Mouse (Mus musculus) C2C12 (cell line): ENCODE results near the gene Gm27021. TPM values are rescaled to one million over a fixed set of nuclear protein-coding genes. Genes with fewer than 3 reads are reported as not detected.

Experiments used
- H3K27me3 ChIP-seq: one replicate; pipeline ENCODE4 v1.6.1; 2011; ENCODE audit not compliant: control insufficient read depth, insufficient read depth, insufficient read length
- H3K36me3 ChIP-seq: one replicate; pipeline ENCODE4 v1.6.1; 2011; ENCODE audit not compliant: control insufficient read depth, insufficient read depth
- H3K4me3 ChIP-seq: one replicate; pipeline ENCODE4 v1.5.1; 2011; ENCODE audit warnings: mild to moderate bottlenecking, control low read depth; ENCODE audit not compliant: poor library complexity, insufficient read depth, severe bottlenecking
- H3K79me2 ChIP-seq: one replicate; pipeline ENCODE4 v1.6.1; 2011; ENCODE audit not compliant: control insufficient read depth, insufficient read depth
- H3K79me3 ChIP-seq: one replicate; pipeline ENCODE4 v1.6.1; 2011; ENCODE audit warnings: low read depth, control low read depth
- H3ac ChIP-seq: one replicate; pipeline ENCODE3; 2011; ENCODE audit warnings: low read depth; ENCODE audit not compliant: control insufficient read depth, insufficient read length
- CEBPB ChIP-seq: IDR thresholded peaks from one replicate; pipeline ENCODE4 v1.6.1; 2011; ENCODE audit warnings: low read depth, mild to moderate bottlenecking, control low read depth, moderate library complexity
- CTCF ChIP-seq: IDR thresholded peaks from one replicate; pipeline ENCODE4 v1.5.1; 2011; ENCODE audit not compliant: control insufficient read depth, insufficient read depth, insufficient read length
- FOSL1 ChIP-seq: IDR thresholded peaks from one replicate; pipeline ENCODE4 v1.8.0; 2011; ENCODE audit warnings: mild to moderate bottlenecking, low read length; ENCODE audit not compliant: poor library complexity, insufficient read depth, severe bottlenecking
- MAX ChIP-seq: IDR thresholded peaks from one replicate; pipeline ENCODE4 v1.6.1; 2011; ENCODE audit warnings: mild to moderate bottlenecking, control low read depth
- MYOD1 ChIP-seq: IDR thresholded peaks from one replicate; pipeline ENCODE4 v1.6.1; 2011; ENCODE audit warnings: low read depth; ENCODE audit not compliant: control insufficient read depth, insufficient read length
- MYOG ChIP-seq: IDR thresholded peaks from one replicate; pipeline ENCODE4 v1.6.1; 2011; ENCODE audit not compliant: control insufficient read depth, insufficient read length; ENCODE audit errors: extremely low read depth
- USF1 ChIP-seq: IDR thresholded peaks from one replicate; pipeline ENCODE4 v1.6.1; 2011; ENCODE audit warnings: low read depth, mild to moderate bottlenecking, control low read depth, moderate library complexity
- polyA plus RNA-seq: library from polyadenylated mRNA; unstranded; fragments of >200 nt; fragmentation: generic; extraction: Trizol; gene quantifications from one replicate; pipeline ENCODE4 v1.2.1, GENCODE M21; 2012; ENCODE audit warnings: missing spikeins

Gene Gm27021
- polyA plus RNA-seq, 1 experiment: 2.3 TPM

DNA sequence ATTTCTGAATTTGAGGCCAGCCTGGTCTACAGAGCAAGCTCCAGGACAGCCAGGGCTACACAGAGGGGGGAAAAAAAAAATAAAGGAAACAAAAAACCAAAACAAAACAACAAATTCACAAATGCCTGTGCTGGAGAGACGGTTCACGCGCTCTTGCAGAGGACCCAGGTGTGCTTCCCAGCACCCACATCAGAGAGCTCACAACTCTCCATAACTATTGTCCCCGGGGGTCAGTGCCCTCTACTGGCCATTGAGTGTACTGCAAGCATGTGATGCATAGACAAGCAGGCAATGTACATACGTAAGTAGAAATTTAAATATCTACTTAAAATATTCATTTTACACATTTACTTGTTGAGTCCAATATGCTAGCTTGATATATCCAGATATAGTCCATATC is 73.3 kb downstream of the Gm27021 start:
- Histone ChIP-seq H3K4me3 (no peak overlapping the region), H3K36me3 (no peaks in the 10 kb centered on the region), H3K79me3 (no peaks in the 10 kb centered on the region), H3K27me3 (no peaks in the 10 kb centered on the region), H3ac (no peak overlapping the region), H3K79me2 (no peaks in the 10 kb centered on the region)
- no peak for TF ChIP-seq MAX
- no peak for TF ChIP-seq CTCF
- TF ChIP-seq MYOD1: no peak
- no peak for TF ChIP-seq FOSL1
- TF ChIP-seq MYOG: no peak
- TF ChIP-seq CEBPB: no peak

DNA sequence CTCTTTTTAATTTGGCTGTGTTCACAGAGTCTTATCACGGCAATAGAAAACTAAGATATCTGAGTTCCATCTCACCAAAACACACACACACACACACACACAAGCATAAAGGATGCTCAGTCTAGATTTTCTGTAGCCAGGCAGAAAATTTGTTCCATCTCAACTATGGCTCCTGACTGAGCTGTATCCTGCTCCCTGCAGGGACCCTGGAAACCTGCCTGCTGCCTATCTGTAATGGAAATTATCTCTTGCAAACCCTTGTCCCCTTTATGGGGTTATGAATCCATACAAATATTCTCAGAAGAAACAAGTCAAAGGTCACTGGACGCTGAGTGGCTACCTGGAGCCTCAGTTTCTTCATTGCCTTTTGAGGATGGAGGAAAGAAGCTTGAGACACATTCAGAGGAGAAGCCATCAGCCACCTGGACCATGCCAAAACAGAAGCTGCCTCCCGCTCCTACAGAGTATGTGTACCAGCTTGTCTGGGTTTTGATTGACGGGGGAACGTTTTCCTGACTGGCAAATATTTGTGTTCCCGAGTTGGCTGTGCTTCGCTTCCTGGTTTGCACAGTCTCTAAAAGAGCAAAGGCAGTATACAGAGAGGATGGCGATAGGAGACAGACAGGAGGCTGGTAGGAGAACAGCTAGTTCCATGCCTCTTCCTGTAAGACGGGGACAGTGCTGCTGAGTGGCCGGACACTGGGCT is 76.1 kb downstream of the Gm27021 start:
- Histone ChIP-seq H3K79me2 (peaks cover 19% of the 10 kb centered on the region), H3K4me3 (no peak overlapping the region), H3K27me3 (no peaks in the 10 kb centered on the region), H3ac (no peak overlapping the region), H3K36me3 (peaks cover 9% of the 10 kb centered on the region), H3K79me3 (peaks cover 6% of the 10 kb centered on the region)
- no peak for TF ChIP-seq MAX
- TF ChIP-seq USF1: no peak
- no peak for TF ChIP-seq FOSL1
- no peak for TF ChIP-seq MYOD1
- no peak for TF ChIP-seq MYOG
- TF ChIP-seq CEBPB: no peak
- TF ChIP-seq CTCF: no peak

DNA sequence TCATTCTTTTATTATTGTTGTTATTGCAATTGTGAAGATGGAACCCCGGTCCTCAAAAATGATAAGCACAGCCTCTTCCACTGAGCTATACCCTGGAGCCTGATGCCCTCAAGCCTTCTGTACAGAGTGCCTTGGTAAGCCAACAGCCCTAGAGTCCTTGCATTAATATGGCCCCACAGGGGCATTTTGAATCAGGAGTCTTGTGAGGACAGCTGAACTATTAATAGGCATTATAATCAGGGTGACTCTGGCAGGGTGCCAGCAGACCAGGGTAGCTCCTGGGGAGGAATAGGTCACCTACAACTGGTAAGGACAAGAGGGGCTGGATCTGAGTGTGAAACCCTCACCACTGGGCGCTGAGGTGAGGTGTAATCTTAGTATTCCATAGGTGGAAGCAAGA is 78.0 kb downstream of the Gm27021 start:
- H3K27me3 ChIP-seq: no peaks in the 10 kb centered on the region
- H3K79me2 ChIP-seq: peaks cover 26% of the 10 kb centered on the region
- peaks cover 6% of the 10 kb centered on the region for H3K79me3 ChIP-seq
- no peak overlapping the region for H3ac ChIP-seq
- no peak for TF ChIP-seq CTCF
- no peak for TF ChIP-seq CEBPB
- TF ChIP-seq MYOD1: no peak
- no peak for TF ChIP-seq MAX
- no peak for TF ChIP-seq FOSL1
- TF ChIP-seq USF1: no peak
- no peak for TF ChIP-seq MYOG
- H3K4me3 ChIP-seq: peak overlapping the region; percentile 25
- H3K36me3 ChIP-seq: peaks cover 14% of the 10 kb centered on the region

DNA sequence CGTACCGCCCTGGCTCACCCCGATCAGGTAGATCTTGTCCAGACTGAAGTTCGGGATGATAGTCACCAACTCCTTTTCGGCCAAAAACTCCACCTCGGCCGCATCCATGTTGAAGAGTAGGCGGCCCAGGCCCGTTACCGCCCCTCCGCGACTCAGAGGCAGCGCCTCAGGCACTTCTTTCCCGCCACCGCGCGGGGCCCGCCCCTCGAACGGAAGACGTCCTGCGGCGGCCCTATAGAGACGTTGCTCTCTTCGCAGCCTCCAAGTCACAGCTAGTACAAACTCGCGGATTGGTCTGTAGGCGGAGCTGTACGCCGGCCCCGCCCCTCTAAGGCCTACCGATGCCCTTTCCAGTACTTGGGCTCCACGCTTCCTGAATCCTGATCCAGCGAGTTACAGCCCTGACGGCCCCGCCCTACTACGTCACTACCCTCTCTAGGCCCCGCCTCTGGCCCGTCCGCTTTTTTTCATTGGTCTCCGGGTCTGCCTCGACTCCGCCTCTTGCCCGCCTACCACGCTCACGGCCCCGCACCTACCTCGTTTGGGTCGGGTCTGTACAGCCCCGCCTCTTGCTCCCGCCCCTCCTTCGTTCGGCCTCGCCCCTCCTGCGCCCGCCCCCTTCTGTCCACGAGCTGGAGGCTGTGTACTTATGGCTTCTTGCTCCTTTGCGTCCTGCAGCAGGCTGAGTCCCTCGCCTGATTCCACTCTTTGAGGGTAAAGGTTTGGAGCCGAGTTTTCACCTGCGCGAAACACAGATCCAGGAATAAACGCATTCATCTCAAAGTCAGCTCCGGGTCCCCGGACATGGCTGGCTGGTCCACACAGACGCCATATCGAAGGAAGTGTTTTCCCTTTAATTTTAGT is 78.7 kb downstream of the Gm27021 start, which contains the start of gene Gins2:
TSS of gene Gins2 (minus strand) at position 397 of the 864 bp plus-strand sequence.
- peak; percentile 38 for TF ChIP-seq MAX
- TF ChIP-seq USF1: no peak
- peaks cover 22% of the 10 kb centered on the region for H3K36me3 ChIP-seq
- H3K79me2 ChIP-seq: peaks cover 26% of the 10 kb centered on the region
- peak within 1 kb of the TSS; percentile 86 for H3ac ChIP-seq
- no peaks in the 10 kb centered on the region for H3K27me3 ChIP-seq
- peaks cover 8% of the 10 kb centered on the region for H3K79me3 ChIP-seq
- H3K4me3 ChIP-seq: peak within 1 kb of the TSS; percentile 79

DNA sequence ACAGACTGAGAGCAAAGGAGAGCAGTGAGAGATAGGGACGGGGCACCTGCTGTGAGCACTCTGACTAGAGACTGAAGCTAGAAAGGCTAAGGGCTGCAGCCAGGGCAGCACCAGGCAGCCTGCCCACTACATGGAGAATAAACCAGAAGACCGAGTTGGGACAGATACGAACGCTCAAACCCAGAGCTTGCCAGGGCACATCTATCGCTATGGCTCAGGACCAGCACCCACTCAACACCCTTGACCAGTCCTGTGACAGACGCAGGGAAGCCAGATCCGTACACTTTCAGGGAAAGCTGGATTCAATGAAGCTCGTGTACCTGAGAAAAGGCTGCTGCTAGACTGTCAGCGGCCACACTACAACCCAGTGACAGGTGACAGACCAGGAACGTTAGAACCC is 82.4 kb downstream of the Gm27021 start:
- Histone ChIP-seq H3K27me3 (no peaks in the 10 kb centered on the region), H3K36me3 (peaks cover 44% of the 10 kb centered on the region), H3K79me3 (peaks cover 8% of the 10 kb centered on the region), H3K4me3 (no peak overlapping the region), H3K79me2 (peaks cover 26% of the 10 kb centered on the region), H3ac (no peak overlapping the region)
- no peak for TF ChIP-seq MYOG
- no peak for TF ChIP-seq MYOD1

DNA sequence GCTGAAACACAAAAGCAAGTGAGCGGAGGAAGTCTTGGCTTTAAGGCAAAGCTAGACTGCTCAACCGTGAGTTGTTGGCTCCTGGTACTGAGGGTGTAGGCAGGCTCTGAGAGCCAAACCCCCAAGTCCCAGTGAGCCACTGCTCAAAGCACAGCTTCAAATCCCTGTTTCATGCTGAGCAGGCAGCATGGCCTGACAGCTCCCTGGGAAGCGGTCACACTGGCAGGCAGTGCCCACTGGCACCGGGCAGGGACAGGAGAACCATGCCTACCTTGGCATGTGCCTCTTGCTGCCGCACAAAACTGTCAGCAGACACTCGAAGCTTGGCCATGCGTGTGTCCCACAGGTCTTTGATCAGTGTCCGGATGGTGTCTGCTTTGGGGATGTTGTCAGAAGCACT is 86.1 kb downstream of the Gm27021 start:
- H3K36me3 ChIP-seq: peaks cover 71% of the 10 kb centered on the region
- H3ac ChIP-seq: no peak overlapping the region
- TF ChIP-seq FOSL1: no peak
- no peak for TF ChIP-seq CTCF
- no peak for TF ChIP-seq MYOD1
- no peak for TF ChIP-seq CEBPB
- TF ChIP-seq MAX: no peak
- TF ChIP-seq MYOG: no peak
- no peak for TF ChIP-seq USF1
- no peaks in the 10 kb centered on the region for H3K27me3 ChIP-seq
- no peak overlapping the region for H3K4me3 ChIP-seq
- peaks cover 7% of the 10 kb centered on the region for H3K79me2 ChIP-seq
- peaks cover 2% of the 10 kb centered on the region for H3K79me3 ChIP-seq
